Mouse (Mus musculus): ENCODE data around the gene Fbxo21. TPM values are rescaled to one million over a fixed set of nuclear protein-coding genes. Genes with fewer than 3 reads are reported as not detected.

Fbxo21 gene
- polyA plus RNA-seq, 1 experiment from 2014 or later, result 72.7 TPM

GRCm38 (mm10) chr5:118045385-118045784 is 68.9 kb downstream of the Fbxo21 start:
- H3K36me3 ChIP-seq (ENCODE audit: control insufficient read depth, insufficient read depth, low read length), result no peaks in the 10 kb centered on the region
- no peak overlapping the region for H3K9ac ChIP-seq (ENCODE audit: low read length)
- H3K27me3 ChIP-seq (replicated peaks; ENCODE audit: control insufficient read depth, insufficient read depth, low read length), result no peaks in the 10 kb centered on the region
- H3K9me3 ChIP-seq (ENCODE audit: control insufficient read depth, low read length), result no peaks in the 10 kb centered on the region
- no peak overlapping the region for H3K27ac ChIP-seq (ENCODE audit: low read depth)
- no peak overlapping the region for H3K4me3 ChIP-seq (ENCODE audit: low read depth, low read length)
- ATAC-seq (replicated peaks; ENCODE audit: low FRiP score, low TSS enrichment, low read depth) (no peak), DNase-seq (ENCODE audit: low spot score) (no peak)
- no peak overlapping the region for H3K4me2 ChIP-seq (ENCODE audit: low read length)
- 89% methylated on average over 9 of the region's 9 CpGs for WGBS
- no peaks in the 10 kb centered on the region for H3K4me1 ChIP-seq (replicated peaks; ENCODE audit: control insufficient read depth, insufficient read depth, low read length)

DNA sequence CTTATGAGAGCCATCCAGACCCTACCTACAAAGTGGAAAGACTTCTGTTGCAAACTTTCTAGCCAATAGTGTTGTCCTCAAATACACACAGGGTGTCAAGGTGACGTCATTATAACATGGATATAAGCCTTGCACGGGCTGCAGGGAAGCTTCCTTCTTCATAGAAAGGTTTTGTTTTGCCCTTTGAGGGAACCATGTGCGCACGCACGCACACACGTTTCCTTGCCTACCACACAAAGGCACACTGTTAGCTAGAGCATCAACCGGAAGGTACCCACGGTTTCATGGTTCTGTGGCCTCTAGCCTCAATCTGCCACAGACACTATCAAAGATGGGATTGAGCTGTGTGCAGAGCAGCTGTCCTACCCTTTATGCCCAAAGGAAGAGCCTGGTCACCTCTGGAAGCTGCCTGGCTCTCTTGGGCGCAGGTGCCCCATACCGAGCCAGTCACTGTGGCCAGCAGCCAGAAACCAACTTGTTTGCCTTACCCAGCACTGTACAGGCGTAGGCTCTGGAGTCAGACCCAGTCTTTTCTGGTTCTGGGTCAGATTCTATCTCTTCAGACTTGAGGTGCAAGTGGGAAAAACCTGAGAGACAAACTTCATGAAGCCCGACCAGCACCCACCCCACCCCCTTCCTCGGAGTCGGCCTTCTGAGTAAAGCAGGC is 70.7 kb downstream of the Fbxo21 start:
- H3K36me3 ChIP-seq (ENCODE audit: control insufficient read depth, insufficient read depth, low read length), result no peaks in the 10 kb centered on the region
- 85% methylated on average over 14 of the region's 14 CpGs for WGBS
- no peaks in the 10 kb centered on the region for H3K27me3 ChIP-seq (replicated peaks; ENCODE audit: control insufficient read depth, insufficient read depth, low read length)
- no peak overlapping the region for H3K27ac ChIP-seq (ENCODE audit: low read depth)
- H3K9ac ChIP-seq (ENCODE audit: low read length), result no peak overlapping the region
- DNase-seq (ENCODE audit: low spot score) (no peak), ATAC-seq (replicated peaks; ENCODE audit: low FRiP score, low TSS enrichment, low read depth) (no peak)
- H3K4me2 ChIP-seq (ENCODE audit: low read length), result no peak overlapping the region
- H3K4me1 ChIP-seq (replicated peaks; ENCODE audit: control insufficient read depth, insufficient read depth, low read length), result no peaks in the 10 kb centered on the region
- no peak overlapping the region for H3K4me3 ChIP-seq (ENCODE audit: low read depth, low read length)
- H3K9me3 ChIP-seq (ENCODE audit: control insufficient read depth, low read length), result no peaks in the 10 kb centered on the region

DNA sequence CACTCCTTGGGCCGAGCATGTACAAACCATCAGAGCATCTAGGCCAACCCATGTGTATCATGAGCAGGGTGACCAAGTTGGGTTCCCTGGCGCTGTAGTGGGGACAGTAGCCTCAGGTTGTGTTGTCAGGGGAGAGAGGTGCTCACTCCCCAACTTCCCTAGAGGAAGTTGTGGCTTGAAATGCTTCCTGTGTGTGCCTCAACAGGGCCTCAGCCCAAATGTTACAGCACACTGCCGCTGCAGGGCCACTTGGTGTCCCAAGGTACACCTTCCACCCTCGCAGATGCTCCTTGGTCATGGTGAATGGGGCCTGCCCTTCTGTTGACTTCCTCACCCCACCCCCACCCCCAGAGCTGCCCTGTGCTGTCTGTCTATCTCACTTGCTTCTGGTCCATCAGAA is 71.9 kb downstream of the Fbxo21 start:
- H3K4me3 ChIP-seq (ENCODE audit: low read depth, low read length), result no peak overlapping the region
- no peak for DNase-seq (ENCODE audit: low spot score)
- no peak for ATAC-seq (replicated peaks; ENCODE audit: low FRiP score, low TSS enrichment, low read depth)
- WGBS, result 82% methylated on average over 4 of the region's 4 CpGs
- H3K9ac ChIP-seq (ENCODE audit: low read length), result no peak overlapping the region
- no peaks in the 10 kb centered on the region for H3K9me3 ChIP-seq (ENCODE audit: control insufficient read depth, low read length)
- H3K36me3 ChIP-seq (ENCODE audit: control insufficient read depth, insufficient read depth, low read length), result no peaks in the 10 kb centered on the region
- no peak overlapping the region for H3K27ac ChIP-seq (ENCODE audit: low read depth)
- H3K4me2 ChIP-seq (ENCODE audit: low read length), result no peak overlapping the region
- H3K4me1 ChIP-seq (replicated peaks; ENCODE audit: control insufficient read depth, insufficient read depth, low read length), result no peaks in the 10 kb centered on the region
- no peaks in the 10 kb centered on the region for H3K27me3 ChIP-seq (replicated peaks; ENCODE audit: control insufficient read depth, insufficient read depth, low read length)

DNA sequence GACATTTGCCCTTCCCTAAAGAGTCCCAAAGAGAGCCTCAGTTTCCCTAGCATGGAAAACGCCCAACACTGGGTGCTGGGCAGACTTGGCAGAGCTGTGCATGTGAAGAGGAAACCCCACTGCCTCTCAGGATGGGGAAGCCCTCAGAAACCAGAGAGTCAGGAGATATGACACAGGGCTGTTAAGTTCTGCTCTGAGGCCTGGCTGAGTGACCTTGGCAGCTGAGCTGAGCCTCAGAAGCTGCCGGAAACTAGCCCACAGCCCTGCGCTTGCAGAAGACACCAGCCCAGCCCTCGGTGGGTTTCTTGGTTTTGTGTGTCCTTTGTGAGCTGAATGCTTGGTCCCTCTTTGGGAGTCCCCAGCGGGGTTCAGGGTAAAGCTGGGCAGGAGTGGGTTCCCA is 72.4 kb downstream of the Fbxo21 start:
- Histone ChIP-seq H3K4me2 (ENCODE audit: low read length) (no peak overlapping the region), H3K27ac (ENCODE audit: low read depth) (no peak overlapping the region), H3K9me3 (ENCODE audit: control insufficient read depth, low read length) (no peaks in the 10 kb centered on the region), H3K9ac (ENCODE audit: low read length) (no peak overlapping the region), H3K4me1 (replicated peaks; ENCODE audit: control insufficient read depth, insufficient read depth, low read length) (no peaks in the 10 kb centered on the region), H3K36me3 (ENCODE audit: control insufficient read depth, insufficient read depth, low read length) (no peaks in the 10 kb centered on the region), H3K4me3 (ENCODE audit: low read depth, low read length) (no peak overlapping the region), H3K27me3 (replicated peaks; ENCODE audit: control insufficient read depth, insufficient read depth, low read length) (no peaks in the 10 kb centered on the region)
- ATAC-seq (replicated peaks; ENCODE audit: low FRiP score, low TSS enrichment, low read depth) (no peak), DNase-seq (ENCODE audit: low spot score) (no peak)
- whole genome bisulfite sequencing, result 88% methylated on average over 5 of the region's 5 CpGs

- no peak overlapping the region for H3K4me2 ChIP-seq (ENCODE audit: low read length)
These were observed 74.2 kb downstream of the Fbxo21 start for GRCm38 (mm10) chr5:118050743-118051142.

DNA sequence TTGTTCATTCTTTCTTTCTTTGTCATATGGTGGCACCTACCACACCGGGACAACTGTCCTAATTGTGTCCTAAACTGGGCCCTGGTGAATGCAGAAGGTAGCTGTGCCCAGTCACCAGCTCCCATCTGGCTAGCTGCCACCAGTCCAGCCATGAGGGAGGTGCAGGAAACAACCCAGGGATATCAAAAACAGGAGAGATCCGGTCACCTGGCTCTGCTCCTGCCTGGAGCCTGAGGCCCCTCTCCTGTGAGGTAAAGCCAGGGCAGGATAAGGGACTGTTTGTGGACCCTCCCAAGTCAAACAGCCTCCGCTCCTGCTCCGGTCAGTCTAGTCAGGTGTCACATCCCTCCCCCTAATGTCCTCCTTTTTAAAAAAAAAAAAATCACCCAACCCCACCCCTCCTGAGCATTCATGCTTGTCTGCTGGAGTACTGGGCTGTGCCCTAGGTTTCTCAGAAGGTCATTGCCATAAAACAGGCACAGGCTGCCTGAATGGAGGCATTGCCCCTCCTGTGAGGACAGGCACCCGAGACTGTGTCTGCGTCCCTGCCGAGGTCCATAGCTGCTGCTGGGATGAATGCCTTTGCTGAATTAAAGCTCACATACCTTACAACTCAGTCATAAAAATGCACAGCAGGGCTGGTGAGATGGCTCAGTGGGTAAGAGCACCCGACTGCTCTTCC is 75.6 kb downstream of the Fbxo21 start:
- H3K9me3 ChIP-seq (ENCODE audit: control insufficient read depth, low read length), result no peaks in the 10 kb centered on the region
- 0 out of 2 replicates have a peak, but pooled peaks cover 3% of the 10 kb centered on the region for H3K4me1 ChIP-seq (replicated peaks; ENCODE audit: control insufficient read depth, insufficient read depth, low read length)
- 64% methylated on average over 8 of the region's 8 CpGs for WGBS
- no peaks in the 10 kb centered on the region for H3K27me3 ChIP-seq (replicated peaks; ENCODE audit: control insufficient read depth, insufficient read depth, low read length)
- DNase-seq (ENCODE audit: low spot score) (no peak), ATAC-seq (replicated peaks; ENCODE audit: low FRiP score, low TSS enrichment, low read depth) (peak; percentile 45)
- H3K27ac ChIP-seq (ENCODE audit: low read depth), result no peak overlapping the region
- H3K4me2 ChIP-seq (ENCODE audit: low read length), result no peak overlapping the region
- no peaks in the 10 kb centered on the region for H3K36me3 ChIP-seq (ENCODE audit: control insufficient read depth, insufficient read depth, low read length)
- H3K9ac ChIP-seq (ENCODE audit: low read length), result no peak overlapping the region
- H3K4me3 ChIP-seq (ENCODE audit: low read depth, low read length), result no peak overlapping the region

More at GRCm38 (mm10) chr5:118050743-118051142, 74.2 kb downstream of the Fbxo21 start:
- Histone ChIP-seq H3K27me3 (replicated peaks; ENCODE audit: control insufficient read depth, insufficient read depth, low read length) (no peaks in the 10 kb centered on the region), H3K4me3 (ENCODE audit: low read depth, low read length) (no peak overlapping the region), H3K9ac (ENCODE audit: low read length) (no peak overlapping the region), H3K27ac (ENCODE audit: low read depth) (no peak overlapping the region), H3K4me1 (replicated peaks; ENCODE audit: control insufficient read depth, insufficient read depth, low read length) (no peaks in the 10 kb centered on the region), H3K36me3 (ENCODE audit: control insufficient read depth, insufficient read depth, low read length) (no peaks in the 10 kb centered on the region), H3K9me3 (ENCODE audit: control insufficient read depth, low read length) (no peaks in the 10 kb centered on the region)
- DNase-seq (ENCODE audit: low spot score), result no peak
- WGBS, result 80% methylated on average over 4 of the region's 4 CpGs
- no peak for ATAC-seq (replicated peaks; ENCODE audit: low FRiP score, low TSS enrichment, low read depth)

- Histone ChIP-seq H3K4me3 (ENCODE audit: low read depth, low read length) (no peak overlapping the region), H3K4me1 (replicated peaks; ENCODE audit: control insufficient read depth, insufficient read depth, low read length) (peaks cover 3% of the 10 kb centered on the region; the same call in 1 of the 2 replicates), H3K9me3 (ENCODE audit: control insufficient read depth, low read length) (no peaks in the 10 kb centered on the region), H3K9ac (ENCODE audit: low read length) (no peak overlapping the region), H3K36me3 (ENCODE audit: control insufficient read depth, insufficient read depth, low read length) (no peaks in the 10 kb centered on the region), H3K27ac (ENCODE audit: low read depth) (no peak overlapping the region), H3K4me2 (ENCODE audit: low read length) (no peak overlapping the region), H3K27me3 (replicated peaks; ENCODE audit: control insufficient read depth, insufficient read depth, low read length) (no peaks in the 10 kb centered on the region)
- no peak for ATAC-seq (replicated peaks; ENCODE audit: low FRiP score, low TSS enrichment, low read depth)
- 90% methylated on average over 2 of the region's 2 CpGs for WGBS
- DNase-seq (ENCODE audit: low spot score), result no peak
These were observed 76.7 kb downstream of the Fbxo21 start for GRCm38 (mm10) chr5:118053205-118053604.

- no peaks in the 10 kb centered on the region for H3K9me3 ChIP-seq (ENCODE audit: control insufficient read depth, low read length)
- WGBS, result 49% methylated on average over 8 of the region's 8 CpGs
- no peak overlapping the region for H3K9ac ChIP-seq (ENCODE audit: low read length)
- no peaks in the 10 kb centered on the region for H3K27me3 ChIP-seq (replicated peaks; ENCODE audit: control insufficient read depth, insufficient read depth, low read length)
- no peaks in the 10 kb centered on the region for H3K36me3 ChIP-seq (ENCODE audit: control insufficient read depth, insufficient read depth, low read length)
- no peak overlapping the region; the same call in 1 of the 2 replicates for H3K27ac ChIP-seq (ENCODE audit: low read depth)
- H3K4me2 ChIP-seq (ENCODE audit: low read length), result no peak overlapping the region
- DNase-seq (ENCODE audit: low spot score), result no peak
- no peak for ATAC-seq (replicated peaks; ENCODE audit: low FRiP score, low TSS enrichment, low read depth)
- H3K4me3 ChIP-seq (ENCODE audit: low read depth, low read length), result no peak overlapping the region
- peaks cover 3% of the 10 kb centered on the region; the same call in 1 of the 2 replicates for H3K4me1 ChIP-seq (replicated peaks; ENCODE audit: control insufficient read depth, insufficient read depth, low read length)
These were observed 81.1 kb downstream of the Fbxo21 start for GRCm38 (mm10) chr5:118057508-118058111.

Measured in intestine, embryonic 14.5 days (tissue).